Mouse (Mus musculus) small intestine, adult 2 months (tissue): Measurements from ENCODE around the gene Lamb3.

Experiments used
- CTCF ChIP-seq: fragments of 200-500 bp; IDR thresholded peaks from 2 replicates; pipeline ENCODE4 v1.5.1; 2012; ENCODE audit warnings: low read depth, mild to moderate bottlenecking, control low read depth, inconsistent platforms, low read length, moderate library complexity, mixed read lengths; ENCODE audit not compliant: insufficient replicate concordance, insufficient read length; ENCODE audit errors: extremely low read depth
- POLR2A ChIP-seq: fragments of 200-500 bp; IDR thresholded peaks from 2 replicates; pipeline ENCODE4 v1.6.1; 2012; ENCODE audit warnings: low read depth, mild to moderate bottlenecking, control low read depth, inconsistent platforms, low read length, moderate library complexity

DNA sequence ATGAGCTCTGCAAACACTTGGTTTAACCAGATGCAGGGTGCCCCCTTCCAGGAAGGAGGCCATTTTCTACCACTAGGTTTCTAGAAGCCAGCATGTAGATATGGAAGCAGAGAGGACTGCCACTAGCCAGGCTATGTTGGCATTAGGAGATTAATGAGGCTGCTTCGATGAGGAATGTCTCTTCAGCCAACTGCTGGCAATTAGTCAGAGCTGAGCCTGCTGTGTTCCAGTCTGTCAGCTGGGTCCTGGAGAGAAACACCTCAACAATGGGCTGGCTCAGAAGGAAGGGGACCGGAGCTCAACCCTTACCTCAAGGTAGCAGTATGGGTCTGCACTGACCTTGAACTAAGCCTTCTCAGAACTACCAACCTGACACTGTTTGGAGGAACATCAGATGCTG is 179.7 kb downstream of the Lamb3 start:
- TF ChIP-seq POLR2A: no peak
- no peak for TF ChIP-seq CTCF
